Mouse (Mus musculus) limb, embryonic 14.5 days (tissue): ENCODE data around the gene Nr1i3. TPM values are rescaled to one million over a fixed set of nuclear protein-coding genes. Genes with fewer than 3 reads are reported as not detected.

Experiments
- ATAC-seq: fragments of 200-750 bp; cut with Nextera tagmentation; 2 replicates; pipeline ENCODE4 v1.8.0; 2017; ENCODE audit warnings: low read depth, moderate number of reproducible peaks, moderate TSS enrichment; ENCODE audit not compliant: low FRiP score
- DNase-seq: peaks from one replicate; pipeline ENCODE4 v3.0.0-alpha.2; 2015; ENCODE audit warnings: low spot score
- H3K27ac ChIP-seq: fragments of 300-500 bp; sonication (generic); replicated peaks from 2 replicates; pipeline ENCODE4 v1.5.1; 2014; ENCODE audit warnings: low read depth, mild to moderate bottlenecking, low read length, moderate library complexity, mixed read lengths
- H3K27me3 ChIP-seq: fragments of 300-500 bp; sonication (generic); 2 replicates; pipeline ENCODE4 v1.6.1; 2014; ENCODE audit warnings: low read length, mixed read lengths; ENCODE audit not compliant: control insufficient read depth, insufficient read depth
- H3K36me3 ChIP-seq: fragments of 300-500 bp; sonication (generic); 2 replicates; pipeline ENCODE4 v1.6.1; 2014; ENCODE audit warnings: mild to moderate bottlenecking, low read length, moderate library complexity, mixed read lengths; ENCODE audit not compliant: control insufficient read depth, insufficient read depth
- H3K4me1 ChIP-seq: fragments of 300-500 bp; sonication (generic); 2 replicates; pipeline ENCODE4 v1.6.1; 2014; ENCODE audit warnings: antibody characterized with exemption, low read length, mixed read lengths; ENCODE audit not compliant: control insufficient read depth, insufficient read depth
- H3K4me2 ChIP-seq: fragments of 300-500 bp; sonication (generic); replicated peaks from 2 replicates; pipeline ENCODE4 v1.6.1; 2014; ENCODE audit warnings: low read depth, mild to moderate bottlenecking, low read length, moderate library complexity; ENCODE audit not compliant: severe bottlenecking
- H3K4me3 ChIP-seq: fragments of 300-500 bp; sonication (generic); replicated peaks from 2 replicates; pipeline ENCODE4 v1.5.1; 2014; ENCODE audit warnings: low read length
- H3K9ac ChIP-seq: fragments of 300-500 bp; sonication (generic); 2 replicates; pipeline ENCODE4 v1.6.1; 2014; ENCODE audit warnings: mild to moderate bottlenecking, low read depth, low read length, moderate library complexity; ENCODE audit not compliant: severe bottlenecking
- H3K9me3 ChIP-seq: fragments of 300-500 bp; sonication (generic); 2 replicates; pipeline ENCODE4 v1.6.1; 2016; ENCODE audit warnings: low read length; ENCODE audit not compliant: control insufficient read depth
- POLR2A ChIP-seq: fragments of 200-500 bp; IDR thresholded peaks from 2 replicates; pipeline ENCODE4 v1.8.0; 2012; ENCODE audit warnings: inconsistent platforms, mild to moderate bottlenecking, moderate library complexity, borderline replicate concordance; ENCODE audit not compliant: insufficient read depth, insufficient read length; ENCODE audit errors: extremely low read depth
- WGBS: fragments of 180-500 bp; shearing (Covaris S2); extraction: QIAGEN DNeasy Blood & Tissue Kit; methylation state at CpG from one replicate; pipeline ENCODE4 v1.1.7; 2014; 5-methylcytosine and 5-hydroxymethylcytosine counted together
- polyA plus RNA-seq, 2 experiments: library from polyadenylated mRNA; depleted of rRNA in 1 of 2; stranded (reverse) in 1 of 2; unstranded in 1 of 2; fragments of >200 nt; fragmentation: Nextera tagmentation in 1 of 2; extraction: Ambion mirVana in 1 of 2; gene quantifications; 2 replicates each; pipeline versions ENCODE4 v1.2.1 to v1.2.3; 2012 to 2014

The Nr1i3 gene
- polyA plus RNA-seq, 2 experiments = 0.06 to 0.32 TPM

DNA sequence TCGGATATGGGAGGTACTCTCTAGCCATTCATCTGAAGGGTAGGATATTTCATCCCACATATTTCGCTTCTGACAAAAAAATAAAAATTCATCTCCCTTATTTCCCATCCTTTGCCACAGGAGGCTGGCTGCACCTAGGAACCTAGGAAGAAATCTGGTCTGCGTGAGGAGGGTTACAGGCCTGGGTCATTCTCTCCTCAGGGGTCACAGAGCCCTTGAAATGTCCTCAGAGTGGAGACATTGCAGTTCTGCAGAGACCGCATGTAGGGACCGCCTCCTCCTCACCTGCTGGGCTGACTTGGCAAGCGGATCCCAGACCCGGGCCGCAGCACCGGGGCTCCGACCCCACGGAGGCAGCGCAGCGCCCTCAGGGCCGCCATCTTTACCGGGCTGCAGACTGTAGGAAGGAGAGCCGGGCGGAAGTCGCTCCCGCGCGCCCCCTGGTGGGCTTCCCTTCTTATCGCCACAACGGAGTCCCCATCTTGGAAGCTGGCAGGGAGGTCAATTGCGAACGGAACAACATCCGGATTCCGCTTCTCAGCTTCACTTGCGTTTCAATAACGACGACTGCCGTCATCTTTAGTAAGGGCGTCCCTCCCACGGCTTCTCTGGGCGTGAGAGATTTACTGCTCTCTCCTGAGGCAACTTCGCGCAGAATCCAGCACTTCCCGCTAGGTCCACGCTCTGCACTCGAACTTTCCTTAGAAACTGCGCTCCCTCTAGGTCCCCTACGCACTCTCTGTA lies 33.1 kb downstream of the Nr1i3 start:
- ATAC-seq = peak; percentile 92
- H3K27me3 ChIP-seq = no peaks in the 10 kb centered on the region
- peak; percentile 100 for DNase-seq
- H3K4me2 ChIP-seq = peak overlapping the region; percentile 80
- H3K4me1 ChIP-seq = peaks cover 39% of the 10 kb centered on the region
- peak overlapping the region; percentile 83 for H3K9ac ChIP-seq
- WGBS = under 1% methylated on average over 41 of the region's 41 CpGs
- peak; percentile 94 for TF ChIP-seq POLR2A
- H3K4me3 ChIP-seq = peak overlapping the region; percentile 71
- H3K36me3 ChIP-seq = peaks cover 33% of the 10 kb centered on the region
- peak overlapping the region; percentile 69 for H3K27ac ChIP-seq
- no peaks in the 10 kb centered on the region for H3K9me3 ChIP-seq

DNA sequence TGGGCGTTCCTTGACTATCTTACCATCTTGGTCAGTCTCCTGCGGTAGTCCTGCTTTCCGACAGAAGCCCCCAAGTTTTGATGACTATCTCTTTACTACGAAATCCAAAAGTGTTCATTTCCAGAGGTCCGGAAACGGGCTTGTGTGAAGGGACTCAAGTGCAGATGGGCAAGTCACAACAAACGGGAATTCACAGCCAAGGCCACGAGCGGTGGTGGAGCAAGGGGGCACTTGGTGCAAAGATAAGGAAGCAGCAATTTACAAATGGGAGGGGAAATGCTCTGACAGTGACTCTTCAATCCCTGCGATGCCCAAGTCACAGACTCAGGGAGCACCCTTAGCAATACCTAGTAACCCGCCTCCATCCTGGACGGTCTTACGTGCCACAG lies 33.7 kb downstream of the Nr1i3 start:
- Histone ChIP-seq H3K9ac (peak overlapping the region; percentile 38; the same call in 1 of the 2 replicates), H3K27me3 (no peaks in the 10 kb centered on the region), H3K4me3 (peak overlapping the region; percentile 71), H3K9me3 (no peaks in the 10 kb centered on the region), H3K36me3 (peaks cover 28% of the 10 kb centered on the region), H3K4me1 (peaks cover 42% of the 10 kb centered on the region), H3K27ac (peak overlapping the region; percentile 69), H3K4me2 (peak overlapping the region; percentile 50)
- DNase-seq = no peak
- WGBS = 13% methylated on average over 13 of the region's 13 CpGs
- no peak for ATAC-seq
- no peak for TF ChIP-seq POLR2A

DNA sequence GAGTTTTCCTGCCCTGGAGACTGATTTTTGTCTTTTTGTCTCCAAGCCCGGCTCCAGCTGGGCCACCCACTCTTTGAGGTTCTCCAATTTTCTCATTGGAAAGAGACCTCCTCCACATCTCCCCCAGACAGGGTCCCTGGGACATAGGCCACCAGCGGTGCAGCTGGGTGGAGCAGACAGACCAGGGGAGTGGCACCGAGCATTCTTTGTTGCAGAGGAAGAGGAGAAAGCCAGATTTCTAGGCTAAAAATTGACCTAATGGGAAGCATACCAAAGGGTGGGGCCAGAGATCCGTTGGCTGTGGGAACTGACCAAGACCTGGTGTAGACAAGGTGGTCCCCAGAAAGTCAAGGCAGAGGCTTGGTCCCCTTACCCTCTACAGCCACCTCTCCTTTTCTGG lies 34.1 kb downstream of the Nr1i3 start:
- ATAC-seq = no peak

DNA sequence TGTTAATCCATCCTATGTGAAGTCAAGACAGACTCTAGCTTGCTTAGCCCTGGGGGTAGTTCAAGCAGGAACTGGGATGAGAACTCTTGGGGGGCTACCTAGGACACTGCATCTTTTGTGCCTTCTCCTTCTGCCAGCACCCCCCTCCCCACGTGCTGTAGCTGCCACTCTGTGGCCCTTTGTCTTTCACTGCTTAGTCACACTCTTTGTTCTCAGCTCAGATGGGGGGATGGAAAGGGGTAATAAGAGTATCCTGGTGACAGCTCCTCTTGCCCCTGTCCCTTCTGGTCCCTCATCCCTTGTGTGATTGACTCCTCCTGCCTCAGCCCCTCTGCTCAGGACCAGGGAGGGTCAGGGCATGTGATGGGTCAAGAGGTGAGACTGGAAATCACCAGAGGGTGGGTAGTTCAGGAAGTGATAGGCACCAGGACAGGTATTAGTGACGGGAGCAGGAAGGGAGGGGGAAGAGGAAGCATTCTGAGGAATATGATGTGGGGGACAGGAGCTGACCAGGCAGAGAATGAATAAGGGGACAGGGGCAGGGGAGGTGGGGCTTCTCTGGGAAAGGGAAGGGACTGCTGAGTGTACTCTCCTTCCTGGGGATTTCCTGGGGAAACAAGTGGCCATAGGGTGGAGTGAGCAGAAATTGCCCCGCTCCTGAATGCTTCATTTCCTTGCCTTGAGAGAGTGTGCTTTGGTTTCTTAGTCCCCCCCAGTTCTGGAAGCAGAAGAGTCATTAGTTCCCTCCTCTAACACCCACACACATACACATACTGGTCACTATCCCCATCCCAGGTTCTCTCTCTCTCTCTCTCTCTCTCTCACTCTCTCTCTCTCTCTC lies 34.8 kb downstream of the Nr1i3 start:
- ATAC-seq (no peak), DNase-seq (no peak)
- H3K4me1 ChIP-seq = peaks cover 45% of the 10 kb centered on the region
- H3K4me3 ChIP-seq = no peak overlapping the region
- no peak overlapping the region for H3K9ac ChIP-seq
- no peak overlapping the region for H3K4me2 ChIP-seq
- peak overlapping the region; percentile 69 for H3K27ac ChIP-seq
- no peak for TF ChIP-seq POLR2A
- no peaks in the 10 kb centered on the region for H3K9me3 ChIP-seq
- 64% methylated on average over 3 of the region's 3 CpGs for WGBS
- H3K36me3 ChIP-seq = peaks cover 17% of the 10 kb centered on the region
- no peaks in the 10 kb centered on the region for H3K27me3 ChIP-seq

More for the DNA sequence above, 34.1 kb downstream of the Nr1i3 start:
- Histone ChIP-seq H3K4me3 (peak overlapping the region; percentile 71; the same call in 1 of the 2 replicates), H3K4me2 (peak overlapping the region; percentile 50), H3K27me3 (no peaks in the 10 kb centered on the region), H3K9ac (no peak overlapping the region), H3K4me1 (peaks cover 45% of the 10 kb centered on the region), H3K36me3 (peaks cover 23% of the 10 kb centered on the region), H3K9me3 (no peaks in the 10 kb centered on the region), H3K27ac (peak overlapping the region; percentile 69)
- TF ChIP-seq POLR2A = no peak
- WGBS = 23% methylated on average over 4 of the region's 4 CpGs
- DNase-seq = no peak

DNA sequence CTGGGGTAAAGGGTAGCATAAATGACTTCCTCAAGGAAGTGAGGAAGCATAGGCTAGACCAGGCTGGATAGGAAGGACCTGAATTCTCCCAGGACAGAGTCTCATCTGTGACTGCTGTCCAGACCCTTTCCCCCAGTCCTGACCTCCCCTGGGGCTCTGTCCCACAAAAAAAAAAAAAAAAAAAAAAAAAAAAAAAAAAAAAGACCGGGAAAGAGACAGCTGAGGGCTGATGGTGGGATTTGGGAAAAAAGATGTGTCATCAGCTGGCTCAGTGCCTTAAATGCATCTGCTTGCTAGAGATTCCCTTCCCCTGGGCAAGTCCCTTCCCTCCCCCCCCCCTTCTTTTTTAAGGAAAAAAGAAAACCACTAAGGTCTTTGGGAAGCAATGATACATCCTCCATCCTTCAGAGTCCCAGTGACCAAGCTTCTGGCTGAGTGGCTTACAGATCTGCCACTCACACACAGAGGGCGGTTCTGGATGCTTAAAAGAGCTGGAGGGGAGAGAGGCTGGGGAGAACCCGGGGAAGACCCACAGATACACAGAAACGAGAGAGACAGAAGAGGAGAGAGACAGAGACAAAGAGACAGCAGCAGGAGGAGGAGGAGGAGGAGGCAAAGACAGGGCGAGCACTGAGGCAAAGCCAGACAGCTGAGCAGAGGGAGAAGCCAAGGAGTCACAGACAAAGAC lies 36.3 kb downstream of the Nr1i3 start, which contains the start of gene Adamts4:
Gene Adamts4, plus strand, starts transcription at position 509 of the 688 bp plus-strand sequence.
- H3K9ac ChIP-seq = peak within 1 kb of the TSS; percentile 52
- peaks cover 14% of the 10 kb centered on the region for H3K36me3 ChIP-seq
- H3K9me3 ChIP-seq = no peaks in the 10 kb centered on the region
- 20% methylated on average over 5 of the region's 5 CpGs for WGBS
- no peak for TF ChIP-seq POLR2A
- H3K4me3 ChIP-seq = peak within 1 kb of the TSS; percentile 39
- H3K27me3 ChIP-seq = no peaks in the 10 kb centered on the region
- peak within 1 kb of the TSS; percentile 70 for H3K4me2 ChIP-seq
- DNase-seq (peak; percentile 82), ATAC-seq (no peak)
- peaks cover 45% of the 10 kb centered on the region for H3K4me1 ChIP-seq
- H3K27ac ChIP-seq = peak within 1 kb of the TSS; percentile 94
